Mouse (Mus musculus) neural tube, embryonic 10.5 days (tissue): ENCODE results near the gene Pon3.
A peak's percentile ranks its signal among the peaks of the same experiment; 100 is the strongest.

Source experiments
- DNase-seq: peaks from one replicate; pipeline ENCODE4 v3.0.0-alpha.2; 2017; ENCODE audit warnings: low spot score; ENCODE audit errors: extremely low spot score

Pon3 gene

GRCm38 (mm10) chr6:5255722-5256451 is at the start of gene Pon3:
TSS of gene Pon3 (minus strand) at chr6:5256286.
- peak; percentile 47 for DNase-seq

GRCm38 (mm10) chr6:5304956-5305355 is 48.9 kb upstream of the Pon3 start:
- DNase-seq = no peak

- DNase-seq = no peak
Observed at GRCm38 (mm10) chr6:5300629-5301028, 44.5 kb upstream of the Pon3 start.

- DNase-seq = no peak
Observed at GRCm38 (mm10) chr6:5299561-5299960, 43.5 kb upstream of the Pon3 start.

- DNase-seq = peak; percentile 84
Observed at GRCm38 (mm10) chr6:5298092-5298554, 42.0 kb upstream of the Pon3 start, which contains the start of gene Pon2. TSS of gene Pon2 (minus strand) at chr6:5298455.

GRCm38 (mm10) chr6:5297321-5298091 is 41.4 kb upstream of the Pon3 start:
- DNase-seq = peak; percentile 57

GRCm38 (mm10) chr6:5296067-5296466 is 40.0 kb upstream of the Pon3 start:
- no peak for DNase-seq

GRCm38 (mm10) chr6:5294659-5295449 is 38.8 kb upstream of the Pon3 start:
- DNase-seq = no peak

- no peak for DNase-seq
Observed at GRCm38 (mm10) chr6:5292841-5293240, 36.8 kb upstream of the Pon3 start.

- DNase-seq = no peak
Observed at GRCm38 (mm10) chr6:5291450-5291849, 35.4 kb upstream of the Pon3 start.

- no peak for DNase-seq
Observed at GRCm38 (mm10) chr6:5287919-5288318, 31.8 kb upstream of the Pon3 start.

GRCm38 (mm10) chr6:5287392-5287791 is 31.3 kb upstream of the Pon3 start:
- DNase-seq = peak; percentile 10

GRCm38 (mm10) chr6:5282418-5282817 is 26.3 kb upstream of the Pon3 start:
- peak; percentile 11 for DNase-seq

- no peak for DNase-seq
Observed at GRCm38 (mm10) chr6:5280576-5281305, 24.7 kb upstream of the Pon3 start.

- DNase-seq = peak; percentile 4
Observed at GRCm38 (mm10) chr6:5277972-5278371, 21.9 kb upstream of the Pon3 start.

- no peak for DNase-seq
Observed at GRCm38 (mm10) chr6:5269641-5270040, 13.6 kb upstream of the Pon3 start.

- DNase-seq = no peak
Observed at GRCm38 (mm10) chr6:5264793-5265192, 8.7 kb upstream of the Pon3 start.

GRCm38 (mm10) chr6:5263250-5263999 is 7.3 kb upstream of the Pon3 start:
- no peak for DNase-seq

- no peak for DNase-seq
Observed at GRCm38 (mm10) chr6:5262322-5263249, 6.5 kb upstream of the Pon3 start.
